Mouse (Mus musculus): Measurements from ENCODE around the gene Dgcr2. TPM values are rescaled to one million over a fixed set of nuclear protein-coding genes. Genes with fewer than 3 reads are reported as not detected.

The Dgcr2 gene
- 82.5 and 83.3 TPM in 2 replicates for polyA plus RNA-seq (2014; fragmentation: Nextera tagmentation; extraction: Ambion mirVana)

GRCm38 (mm10) chr16:17898462-17898861 is at the start of gene Dgcr2, which contains the start of gene Tssk2:
TSS of gene Dgcr2 (minus strand) at chr16:17898562.
TSS of gene Tssk2 (plus strand) at chr16:17898637.
- Histone ChIP-seq H3K9me3 (ENCODE audit: control insufficient read depth, low read length) (no peaks in the 10 kb centered on the region), H3K36me3 (ENCODE audit: control insufficient read depth, insufficient read depth, low read length) (peaks cover 41% of the 10 kb centered on the region), H3K4me1 (replicated peaks; ENCODE audit: control insufficient read depth, insufficient read depth, low read length) (no peaks in the 10 kb centered on the region), H3K4me3 (ENCODE audit: low read depth, low read length) (no peak within 1 kb of the TSS), H3K27ac (ENCODE audit: low read depth) (no peak within 1 kb of the TSS), H3K9ac (ENCODE audit: low read length) (no peak within 1 kb of the TSS), H3K4me2 (ENCODE audit: low read length) (no peak within 1 kb of the TSS), H3K27me3 (replicated peaks; ENCODE audit: control insufficient read depth, insufficient read depth, low read length) (no peaks in the 10 kb centered on the region)
- ATAC-seq (replicated peaks; ENCODE audit: low FRiP score, low TSS enrichment, low read depth) = no peak
- DNase-seq (ENCODE audit: low spot score) = no peak
- 90% methylated on average over 14 of the region's 14 CpGs for WGBS

GRCm38 (mm10) chr16:17945081-17945831 is 46.9 kb upstream of the Dgcr2 start:
- ATAC-seq (replicated peaks; ENCODE audit: low FRiP score, low TSS enrichment, low read depth) (peak; percentile 72; the same call in 1 of the 2 replicates), DNase-seq (ENCODE audit: low spot score) (no peak)
- H3K27me3 ChIP-seq (replicated peaks; ENCODE audit: control insufficient read depth, insufficient read depth, low read length) = no peaks in the 10 kb centered on the region
- H3K9me3 ChIP-seq (ENCODE audit: control insufficient read depth, low read length) = no peaks in the 10 kb centered on the region
- no peak overlapping the region for H3K4me2 ChIP-seq (ENCODE audit: low read length)
- H3K36me3 ChIP-seq (ENCODE audit: control insufficient read depth, insufficient read depth, low read length) = no peaks in the 10 kb centered on the region
- no peak overlapping the region for H3K9ac ChIP-seq (ENCODE audit: low read length)
- H3K4me1 ChIP-seq (replicated peaks; ENCODE audit: control insufficient read depth, insufficient read depth, low read length) = no peaks in the 10 kb centered on the region; the same call in 1 of the 2 replicates
- 47% methylated on average over 7 of the region's 7 CpGs for WGBS
- H3K27ac ChIP-seq (ENCODE audit: low read depth) = no peak overlapping the region
- H3K4me3 ChIP-seq (ENCODE audit: low read depth, low read length) = no peak overlapping the region

- Histone ChIP-seq H3K36me3 (ENCODE audit: control insufficient read depth, insufficient read depth, low read length) (no peaks in the 10 kb centered on the region), H3K4me2 (ENCODE audit: low read length) (no peak overlapping the region), H3K4me3 (ENCODE audit: low read depth, low read length) (no peak overlapping the region), H3K9me3 (ENCODE audit: control insufficient read depth, low read length) (no peaks in the 10 kb centered on the region), H3K9ac (ENCODE audit: low read length) (no peak overlapping the region), H3K27me3 (replicated peaks; ENCODE audit: control insufficient read depth, insufficient read depth, low read length) (no peaks in the 10 kb centered on the region), H3K27ac (ENCODE audit: low read depth) (no peak overlapping the region), H3K4me1 (replicated peaks; ENCODE audit: control insufficient read depth, insufficient read depth, low read length) (peaks cover 9% of the 10 kb centered on the region; the same call in 1 of the 2 replicates)
- 56% methylated on average over 8 of the region's 8 CpGs for WGBS
- no peak for ATAC-seq (replicated peaks; ENCODE audit: low FRiP score, low TSS enrichment, low read depth)
- DNase-seq (ENCODE audit: low spot score) = no peak
Observed at GRCm38 (mm10) chr16:17943466-17943865, 45.1 kb upstream of the Dgcr2 start.

- H3K9me3 ChIP-seq (ENCODE audit: control insufficient read depth, low read length) = no peaks in the 10 kb centered on the region
- 0 out of 2 replicates have a peak overlapping the region, but pooled peaks have one; percentile 24 for H3K27ac ChIP-seq (ENCODE audit: low read depth)
- H3K27me3 ChIP-seq (replicated peaks; ENCODE audit: control insufficient read depth, insufficient read depth, low read length) = no peaks in the 10 kb centered on the region
- ATAC-seq (replicated peaks; ENCODE audit: low FRiP score, low TSS enrichment, low read depth) = peak; percentile 47; the same call in 1 of the 2 replicates
- no peaks in the 10 kb centered on the region for H3K36me3 ChIP-seq (ENCODE audit: control insufficient read depth, insufficient read depth, low read length)
- H3K9ac ChIP-seq (ENCODE audit: low read length) = no peak overlapping the region
- H3K4me1 ChIP-seq (replicated peaks; ENCODE audit: control insufficient read depth, insufficient read depth, low read length) = peaks cover 9% of the 10 kb centered on the region; the same call in 1 of the 2 replicates
- WGBS = 36% methylated on average over 9 of the region's 9 CpGs
- H3K4me2 ChIP-seq (ENCODE audit: low read length) = 0 out of 2 replicates have a peak overlapping the region, but pooled peaks have one; percentile 16
- H3K4me3 ChIP-seq (ENCODE audit: low read depth, low read length) = no peak overlapping the region
- peak; percentile 61 for DNase-seq (ENCODE audit: low spot score)
Observed at GRCm38 (mm10) chr16:17939255-17939751, 40.9 kb upstream of the Dgcr2 start.

- H3K4me1 ChIP-seq (replicated peaks; ENCODE audit: control insufficient read depth, insufficient read depth, low read length) = peaks cover 9% of the 10 kb centered on the region; the same call in 1 of the 2 replicates
- ATAC-seq (replicated peaks; ENCODE audit: low FRiP score, low TSS enrichment, low read depth) = peak; percentile 85
- DNase-seq (ENCODE audit: low spot score) = peak; percentile 77
- no peak overlapping the region for H3K4me3 ChIP-seq (ENCODE audit: low read depth, low read length)
- H3K27ac ChIP-seq (ENCODE audit: low read depth) = 0 out of 2 replicates have a peak overlapping the region, but pooled peaks have one; percentile 24
- H3K27me3 ChIP-seq (replicated peaks; ENCODE audit: control insufficient read depth, insufficient read depth, low read length) = no peaks in the 10 kb centered on the region
- H3K9me3 ChIP-seq (ENCODE audit: control insufficient read depth, low read length) = no peaks in the 10 kb centered on the region
- no peaks in the 10 kb centered on the region for H3K36me3 ChIP-seq (ENCODE audit: control insufficient read depth, insufficient read depth, low read length)
- 0 out of 2 replicates have a peak overlapping the region, but pooled peaks have one; percentile 16 for H3K4me2 ChIP-seq (ENCODE audit: low read length)
- 11% methylated on average over 7 of the region's 7 CpGs for whole genome bisulfite sequencing
- no peak overlapping the region for H3K9ac ChIP-seq (ENCODE audit: low read length)
Observed at GRCm38 (mm10) chr16:17938821-17939220, 40.5 kb upstream of the Dgcr2 start.

GRCm38 (mm10) chr16:17938187-17938586 is 39.8 kb upstream of the Dgcr2 start:
- no peak overlapping the region for H3K9ac ChIP-seq (ENCODE audit: low read length)
- no peaks in the 10 kb centered on the region for H3K36me3 ChIP-seq (ENCODE audit: control insufficient read depth, insufficient read depth, low read length)
- H3K9me3 ChIP-seq (ENCODE audit: control insufficient read depth, low read length) = no peaks in the 10 kb centered on the region
- H3K4me1 ChIP-seq (replicated peaks; ENCODE audit: control insufficient read depth, insufficient read depth, low read length) = peaks cover 9% of the 10 kb centered on the region; the same call in 1 of the 2 replicates
- ATAC-seq (replicated peaks; ENCODE audit: low FRiP score, low TSS enrichment, low read depth) (peak; percentile 60; the same call in 1 of the 2 replicates), DNase-seq (ENCODE audit: low spot score) (no peak)
- no peak overlapping the region for H3K4me3 ChIP-seq (ENCODE audit: low read depth, low read length)
- 71% methylated on average over 7 of the region's 7 CpGs for WGBS
- no peaks in the 10 kb centered on the region for H3K27me3 ChIP-seq (replicated peaks; ENCODE audit: control insufficient read depth, insufficient read depth, low read length)
- no peak overlapping the region for H3K27ac ChIP-seq (ENCODE audit: low read depth)
- no peak overlapping the region for H3K4me2 ChIP-seq (ENCODE audit: low read length)

GRCm38 (mm10) chr16:17936776-17937175 is 38.4 kb upstream of the Dgcr2 start:
- H3K4me3 ChIP-seq (ENCODE audit: low read depth, low read length) = no peak overlapping the region
- no peak overlapping the region for H3K4me2 ChIP-seq (ENCODE audit: low read length)
- peaks cover 9% of the 10 kb centered on the region; the same call in 1 of the 2 replicates for H3K4me1 ChIP-seq (replicated peaks; ENCODE audit: control insufficient read depth, insufficient read depth, low read length)
- H3K9me3 ChIP-seq (ENCODE audit: control insufficient read depth, low read length) = no peaks in the 10 kb centered on the region
- no peak overlapping the region for H3K27ac ChIP-seq (ENCODE audit: low read depth)
- H3K27me3 ChIP-seq (replicated peaks; ENCODE audit: control insufficient read depth, insufficient read depth, low read length) = no peaks in the 10 kb centered on the region
- no peak for DNase-seq (ENCODE audit: low spot score)
- no peak for ATAC-seq (replicated peaks; ENCODE audit: low FRiP score, low TSS enrichment, low read depth)
- no peaks in the 10 kb centered on the region for H3K36me3 ChIP-seq (ENCODE audit: control insufficient read depth, insufficient read depth, low read length)
- 76% methylated on average over 10 of the region's 10 CpGs for WGBS
- H3K9ac ChIP-seq (ENCODE audit: low read length) = no peak overlapping the region

GRCm38 (mm10) chr16:17934445-17934910 is 36.1 kb upstream of the Dgcr2 start:
- H3K4me3 ChIP-seq (ENCODE audit: low read depth, low read length) = no peak overlapping the region
- ATAC-seq (replicated peaks; ENCODE audit: low FRiP score, low TSS enrichment, low read depth) = no peak
- no peaks in the 10 kb centered on the region for H3K27me3 ChIP-seq (replicated peaks; ENCODE audit: control insufficient read depth, insufficient read depth, low read length)
- no peak overlapping the region for H3K9ac ChIP-seq (ENCODE audit: low read length)
- no peak for DNase-seq (ENCODE audit: low spot score)
- no peaks in the 10 kb centered on the region for H3K9me3 ChIP-seq (ENCODE audit: control insufficient read depth, low read length)
- H3K4me2 ChIP-seq (ENCODE audit: low read length) = no peak overlapping the region
- H3K27ac ChIP-seq (ENCODE audit: low read depth) = no peak overlapping the region
- H3K4me1 ChIP-seq (replicated peaks; ENCODE audit: control insufficient read depth, insufficient read depth, low read length) = peaks cover 8% of the 10 kb centered on the region; the same call in 1 of the 2 replicates
- WGBS = 62% methylated on average over 3 of the region's 3 CpGs
- no peaks in the 10 kb centered on the region for H3K36me3 ChIP-seq (ENCODE audit: control insufficient read depth, insufficient read depth, low read length)
